Mouse (Mus musculus) brain, embryonic 18.5 days (tissue): ENCODE results near the gene Rgr.
"Not testable (repeated sequence)": the region's sequence is repeated elsewhere in the genome, so short reads cannot be mapped to it uniquely, and the experiment has no call there.

ENCODE experiments used
- DNase-seq: peaks from one replicate; pipeline ENCODE4 v3.0.0-alpha.2; 2012; ENCODE audit warnings: low read depth, low spot score

Gene Rgr

DNA sequence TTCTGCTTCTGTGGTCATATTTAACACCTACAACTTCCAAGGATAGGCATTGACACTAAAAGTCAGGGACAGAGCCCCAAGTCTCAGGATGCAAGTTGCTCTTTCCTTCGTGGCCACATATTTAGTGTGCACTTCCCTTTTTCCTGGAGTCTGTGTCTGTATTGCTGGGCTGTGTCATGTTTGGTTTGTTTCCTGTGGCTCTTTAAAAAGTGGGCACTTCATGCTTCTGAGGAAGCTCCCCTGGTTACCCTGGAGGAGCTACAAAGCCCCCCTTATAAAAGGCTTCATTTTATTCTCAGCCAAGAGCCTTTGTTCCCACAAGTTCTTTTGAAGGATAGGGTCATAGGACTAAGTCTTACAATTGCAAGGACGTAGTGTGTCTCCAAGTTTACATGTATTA is 45.9 kb downstream of the Rgr start:
- no peak for DNase-seq

DNA sequence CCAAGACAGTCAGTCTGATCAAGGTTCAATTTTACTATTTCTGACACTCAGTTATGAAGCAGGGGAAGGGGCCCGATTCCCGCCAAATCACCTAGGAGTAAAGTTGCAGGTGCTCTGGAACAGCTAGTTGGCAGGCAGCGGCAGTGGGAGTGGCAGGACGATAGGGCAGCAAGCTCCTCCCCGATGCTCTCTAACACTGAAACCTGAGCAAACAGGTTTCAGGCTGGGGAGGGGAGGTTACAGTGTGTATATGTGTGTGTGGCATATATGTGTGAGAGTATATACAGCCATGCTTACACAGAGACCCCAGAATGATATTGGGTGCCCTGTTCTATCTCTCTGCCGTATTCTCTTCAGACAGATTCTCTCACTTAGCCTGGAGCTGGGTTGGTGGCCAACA is 48.0 kb downstream of the Rgr start:
- not testable (repeated sequence) for DNase-seq

DNA sequence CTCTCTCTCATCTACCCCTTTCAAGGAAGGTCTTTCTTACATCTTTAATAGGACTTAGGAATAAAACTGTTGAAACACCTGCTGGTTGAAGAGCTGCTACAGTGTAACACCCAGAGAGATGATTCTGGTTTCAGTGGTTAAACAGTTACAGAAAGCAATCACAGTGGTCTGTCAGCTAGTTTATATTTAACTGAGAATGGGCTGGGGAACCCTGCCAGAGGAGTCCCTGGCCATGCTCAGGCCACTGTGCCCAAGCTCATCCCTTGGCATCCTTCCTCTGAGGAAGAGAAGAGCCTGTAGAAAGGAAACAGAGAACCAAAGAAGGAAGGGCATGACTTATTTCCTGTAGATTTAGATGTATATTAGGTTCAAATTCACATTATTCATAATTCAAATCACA is 59.0 kb downstream of the Rgr start:
- no peak for DNase-seq

DNA sequence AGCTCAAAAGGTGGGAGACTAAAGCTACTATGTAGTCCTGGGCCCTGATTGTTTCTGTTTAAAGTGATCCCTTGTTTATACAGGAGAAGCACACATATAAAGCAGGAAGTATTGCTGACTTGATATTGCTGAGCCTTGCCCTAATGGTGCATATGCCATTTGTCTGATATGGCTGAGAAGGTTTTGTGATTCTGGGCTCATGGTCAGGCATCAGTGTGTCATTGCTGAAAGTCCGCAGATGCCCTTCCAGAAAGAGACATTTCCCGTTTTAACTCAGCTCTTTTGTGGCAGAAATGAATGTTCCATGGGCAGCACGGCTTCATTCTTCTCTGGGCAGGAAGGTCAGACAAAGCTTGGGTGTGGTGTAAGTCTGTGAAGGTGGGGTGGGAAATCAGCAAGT is 63.1 kb downstream of the Rgr start:
- no peak for DNase-seq
